Mouse (Mus musculus): Measurements from ENCODE around the gene Mrps10.
"Not testable (repeated sequence)": the region's sequence is repeated elsewhere in the genome, so short reads cannot be mapped to it uniquely, and the experiment has no call there.

Mrps10 gene

DNA sequence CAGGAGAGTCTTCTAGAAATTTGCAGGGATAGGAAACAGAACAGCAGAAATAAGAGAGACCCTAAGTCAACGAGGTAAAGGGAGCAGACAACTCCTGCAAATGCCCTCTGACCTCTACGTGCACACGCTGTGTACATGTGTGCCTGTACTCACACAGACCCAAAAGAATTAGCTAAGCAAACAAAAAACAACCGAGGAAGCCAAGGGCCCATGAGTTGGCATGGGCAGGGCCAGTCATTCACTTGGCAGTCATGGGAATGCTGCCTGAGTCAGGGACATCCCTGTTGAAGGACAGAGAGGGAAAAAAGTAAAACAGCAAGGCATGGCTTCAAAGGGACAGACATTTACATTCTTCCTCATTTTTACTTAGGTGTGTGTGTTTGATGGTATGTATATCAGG is 14.6 kb downstream of the Mrps10 start:
- no peak for DNase-seq

DNA sequence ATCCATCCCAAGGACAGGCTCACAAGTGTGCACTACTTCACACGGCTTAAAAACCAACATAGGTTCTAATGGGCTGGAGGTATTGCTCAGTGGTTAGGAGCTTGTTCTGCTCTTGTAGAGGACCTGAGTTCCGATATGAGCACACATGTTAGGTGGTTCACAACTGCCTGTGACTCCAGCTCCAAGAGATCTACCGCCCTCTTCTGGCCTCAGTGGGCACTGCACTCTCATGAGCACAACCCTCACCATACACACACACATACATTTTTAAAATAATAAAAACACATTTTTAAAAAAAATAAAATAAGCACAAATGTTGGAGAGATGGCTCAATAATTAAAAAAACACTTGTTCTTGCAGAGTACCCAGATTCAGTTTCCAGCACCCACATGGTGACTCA is 15.4 kb downstream of the Mrps10 start:
- DNase-seq, result no peak

DNA sequence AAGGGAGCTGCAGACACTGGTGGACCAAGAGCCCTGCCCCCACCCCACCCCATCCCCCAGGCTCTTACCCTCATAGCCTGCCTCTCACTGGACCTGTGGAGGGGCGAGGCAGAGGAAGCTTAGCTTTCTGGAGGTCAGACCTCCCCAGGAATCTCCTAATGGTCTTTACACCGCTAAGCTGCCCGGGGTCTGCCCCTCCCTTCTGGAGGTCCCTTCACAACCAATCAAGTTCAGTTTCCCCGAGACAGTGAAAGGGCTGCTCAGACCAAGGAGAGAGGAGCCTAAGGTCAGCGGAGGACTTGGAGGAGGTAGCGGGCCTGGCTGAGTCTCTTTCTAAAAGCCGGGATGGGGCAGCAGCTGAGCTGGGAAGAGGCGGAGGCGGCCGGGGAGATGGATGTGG is 16.5 kb downstream of the Mrps10 start, which contains the start of gene Guca1b:
Gene Guca1b (plus strand): TSS at position 249 of the 400 bp plus-strand sequence.
- DNase-seq, result no peak

DNA sequence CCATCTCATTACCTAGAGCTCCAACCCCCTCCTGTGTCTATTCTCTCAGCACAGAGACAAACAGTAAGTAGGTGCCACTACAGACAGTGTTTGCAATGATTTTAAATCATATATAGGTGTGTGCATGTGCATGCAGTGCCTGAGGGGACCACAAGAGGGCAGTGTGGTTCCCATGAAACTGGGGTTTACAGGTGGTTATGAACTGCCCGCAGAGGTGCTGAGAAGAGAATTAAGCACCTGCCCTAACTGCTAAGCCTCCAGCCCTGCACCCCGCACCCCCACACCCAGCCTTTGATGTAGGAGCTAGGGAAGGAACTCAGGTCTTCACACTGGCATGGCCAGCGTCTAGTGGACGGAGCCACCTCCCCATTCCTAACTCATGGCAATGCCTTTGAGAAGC is 18.0 kb downstream of the Mrps10 start:
- DNase-seq, result peak; percentile 72

DNA sequence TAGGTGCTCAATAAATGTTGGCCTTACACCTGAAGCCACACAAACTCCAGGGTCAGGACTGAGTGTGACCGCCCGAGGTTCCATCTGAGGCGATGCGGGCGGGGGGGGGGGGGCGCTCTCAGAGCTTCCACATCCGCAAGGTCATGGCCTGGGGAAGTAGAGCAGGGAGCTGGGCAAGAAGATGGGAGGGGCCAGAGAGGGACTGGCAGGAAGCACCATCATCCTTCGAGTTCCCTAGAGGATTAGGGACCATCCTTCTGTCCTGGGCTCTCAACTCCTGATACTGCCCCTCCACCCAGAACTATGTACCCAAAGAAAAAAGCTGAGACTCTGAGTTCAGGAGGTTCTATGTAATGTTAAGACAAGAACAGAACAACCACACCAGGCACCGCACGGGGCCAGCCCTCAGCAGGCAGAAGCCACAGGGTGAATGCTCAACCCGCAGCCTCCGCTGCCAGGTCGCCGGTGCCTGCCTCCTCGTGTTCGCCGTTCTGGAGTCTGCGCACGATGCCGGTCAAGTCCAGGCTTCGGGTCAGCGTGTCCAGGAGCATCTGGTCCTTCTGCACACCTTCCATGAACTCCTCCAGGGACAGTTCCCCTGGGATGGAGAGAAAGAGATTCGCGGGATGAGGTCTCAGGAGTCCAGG is 25.7 kb downstream of the Mrps10 start:
- DNase-seq, result no peak

DNA sequence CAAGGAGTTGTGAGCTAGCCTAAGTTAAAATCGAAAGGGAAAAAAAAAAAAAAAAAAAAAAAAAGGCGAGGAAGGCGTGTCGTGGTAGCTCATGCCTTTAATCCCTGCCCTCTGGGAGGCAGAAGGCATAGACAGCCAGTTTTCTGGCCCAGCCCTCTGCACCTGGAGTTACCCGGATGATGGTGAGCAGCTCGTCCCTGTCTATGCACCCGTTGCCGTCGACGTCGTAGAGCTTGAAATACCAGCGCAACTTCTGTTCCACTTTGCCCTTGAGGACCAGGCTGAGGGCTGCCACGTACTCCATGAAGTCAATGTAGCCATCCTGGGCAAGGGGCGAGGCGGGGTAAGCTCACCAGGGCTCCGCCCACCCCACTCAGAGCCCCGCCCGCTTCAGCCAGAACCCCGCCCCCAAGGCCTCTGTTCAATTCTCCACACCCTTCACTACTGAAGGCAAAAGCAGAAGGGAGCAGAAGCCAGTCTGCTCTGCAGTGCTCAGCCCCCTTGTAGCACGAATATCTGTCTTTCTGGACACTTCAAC is 26.8 kb downstream of the Mrps10 start:
- DNase-seq, result peak; percentile 77

DNA sequence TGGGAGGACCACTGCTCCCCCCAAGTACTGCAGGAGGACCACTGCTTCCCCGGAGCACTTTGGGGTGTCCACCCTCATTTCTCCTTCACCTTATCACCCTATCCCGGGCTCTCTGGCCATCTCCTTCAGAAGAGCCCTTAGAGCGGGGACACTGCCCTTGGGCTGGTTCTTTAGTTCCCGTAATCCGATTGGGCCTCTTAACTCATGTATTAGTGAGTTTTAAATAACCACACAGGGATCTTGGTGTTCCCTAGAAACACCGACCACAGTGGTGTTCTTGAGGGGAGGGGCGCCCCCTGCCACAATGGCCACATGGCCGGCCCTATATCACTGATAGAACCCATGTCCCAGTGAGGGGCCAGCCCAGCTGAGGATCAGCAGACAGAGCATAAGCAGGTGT is 30.4 kb downstream of the Mrps10 start:
- no peak for DNase-seq

DNA sequence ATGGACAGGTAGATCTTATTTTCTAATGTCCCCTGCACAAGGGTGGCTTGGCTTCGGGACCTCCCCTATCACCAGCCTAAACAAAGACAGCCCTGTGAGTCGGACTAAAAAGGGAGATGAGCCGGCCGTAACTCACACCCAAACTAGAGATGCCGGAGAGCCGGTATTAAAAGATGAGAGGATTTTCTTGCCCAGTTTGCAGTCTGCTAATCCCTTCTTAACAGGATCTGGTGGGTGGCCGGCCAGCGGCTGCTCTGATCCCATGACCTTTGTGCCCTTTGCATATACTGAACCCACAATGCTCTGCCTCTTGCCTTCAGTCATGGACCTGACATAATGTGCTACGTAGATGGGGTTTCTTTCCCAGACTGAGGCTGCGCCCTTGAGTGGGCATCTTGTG is 31.8 kb downstream of the Mrps10 start, which contains the start of gene Guca1a:
Gene Guca1a (minus strand): TSS at position 134 of the 400 bp plus-strand sequence.
- DNase-seq, result no peak

DNA sequence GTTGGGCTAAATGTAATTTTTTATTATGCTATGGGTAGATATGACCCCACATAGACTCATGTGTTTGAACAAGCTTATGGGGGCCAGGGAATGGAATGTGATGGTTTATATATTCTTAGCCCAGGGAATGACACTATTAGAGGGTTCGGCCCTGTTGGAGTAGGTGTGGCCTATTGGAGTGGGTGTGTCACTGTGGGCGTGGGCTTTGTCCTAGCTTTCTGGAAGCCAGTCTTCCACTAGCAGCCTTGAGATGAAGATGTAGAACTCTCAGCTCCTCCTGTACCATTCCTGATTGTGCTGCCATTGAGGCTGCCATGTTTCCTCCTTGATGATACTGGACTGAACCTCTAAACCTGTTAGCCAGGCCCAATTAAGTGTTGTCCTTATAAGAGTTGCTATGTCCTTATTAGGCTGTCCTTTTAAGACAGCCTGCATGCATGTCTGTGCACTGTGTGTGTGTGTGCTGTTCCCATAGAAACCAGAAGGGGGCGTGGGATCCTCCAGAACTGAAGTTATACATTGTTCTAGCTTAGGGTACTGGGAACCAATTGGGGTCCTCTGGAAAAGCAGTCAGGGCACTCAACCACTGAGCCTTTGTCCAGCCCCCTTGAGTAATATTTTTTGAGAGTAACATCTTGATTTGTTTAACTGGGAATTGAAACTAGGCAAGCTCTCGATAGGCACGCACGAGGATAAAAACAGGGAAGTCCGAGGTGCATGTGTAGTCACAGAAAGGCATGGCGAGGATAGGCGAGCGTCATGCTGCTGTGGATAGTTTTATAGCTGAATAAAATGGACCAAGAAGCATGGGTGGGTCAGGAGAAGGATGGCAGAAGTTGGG is 39.2 kb downstream of the Mrps10 start:
- DNase-seq, result no peak

DNA sequence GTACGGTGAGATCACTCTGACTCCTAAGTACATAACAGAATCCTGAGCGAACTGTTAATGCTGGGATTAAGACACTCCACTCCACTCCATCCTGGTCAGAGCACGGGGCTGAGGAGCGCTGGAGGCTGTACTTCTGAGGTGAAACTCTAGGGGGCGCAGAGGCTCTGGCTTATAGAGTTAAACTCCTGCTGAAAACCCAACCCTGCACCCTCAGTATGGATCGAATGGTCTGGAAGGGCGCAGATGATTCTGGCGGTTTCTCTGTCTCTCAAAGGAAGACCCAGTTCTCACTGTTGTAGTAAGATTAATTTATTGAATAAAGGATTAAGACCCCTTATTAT is 39.8 kb downstream of the Mrps10 start:
- peak; percentile 61 for DNase-seq

DNA sequence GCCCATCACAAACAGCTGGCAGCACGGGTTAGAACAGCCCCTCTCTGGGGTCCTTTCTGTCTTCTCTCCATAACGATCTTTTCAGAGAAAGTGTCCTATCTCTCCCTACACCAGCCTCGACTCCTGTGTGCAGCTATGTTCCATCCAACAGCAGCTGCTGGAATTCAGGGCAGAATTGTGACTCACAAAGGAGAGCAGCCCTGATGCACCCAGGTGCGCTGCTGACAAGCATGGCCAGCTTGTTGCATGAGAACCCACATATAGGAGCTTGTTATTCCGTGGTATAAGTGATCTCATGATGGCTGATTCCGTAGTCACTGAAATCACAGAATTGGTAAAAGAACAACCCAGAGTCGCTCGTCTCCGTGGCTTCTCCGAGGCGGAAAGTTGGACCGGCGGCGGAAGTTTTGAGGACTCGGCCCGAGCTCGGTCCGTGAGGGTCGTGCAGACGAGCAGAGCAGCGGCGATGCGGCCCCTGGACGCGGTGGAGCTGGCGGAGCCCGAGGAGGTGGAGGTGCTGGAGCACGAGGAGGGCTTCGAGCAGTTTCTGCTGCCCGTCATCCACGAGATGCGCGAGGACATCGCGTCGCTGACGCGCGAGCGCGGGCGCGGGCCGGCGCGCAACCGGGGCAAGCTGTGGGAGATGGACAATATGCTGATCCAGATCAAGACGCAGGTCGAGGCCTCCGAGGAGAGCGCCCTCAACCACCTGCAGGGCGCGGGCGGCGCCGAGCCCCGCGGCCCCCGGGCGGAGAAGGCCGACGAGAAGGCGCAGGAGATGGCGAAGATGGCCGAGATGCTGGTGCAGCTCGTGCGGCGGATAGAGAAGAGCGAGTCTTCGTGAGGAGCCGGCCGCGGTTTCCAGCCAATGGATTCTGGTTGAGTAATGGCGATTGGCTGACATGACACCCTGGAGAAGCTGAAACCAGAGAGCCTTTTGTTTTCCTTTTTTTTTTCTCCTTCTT is 41.5 kb downstream of the Mrps10 start:
- DNase-seq, result not testable (repeated sequence)

DNA sequence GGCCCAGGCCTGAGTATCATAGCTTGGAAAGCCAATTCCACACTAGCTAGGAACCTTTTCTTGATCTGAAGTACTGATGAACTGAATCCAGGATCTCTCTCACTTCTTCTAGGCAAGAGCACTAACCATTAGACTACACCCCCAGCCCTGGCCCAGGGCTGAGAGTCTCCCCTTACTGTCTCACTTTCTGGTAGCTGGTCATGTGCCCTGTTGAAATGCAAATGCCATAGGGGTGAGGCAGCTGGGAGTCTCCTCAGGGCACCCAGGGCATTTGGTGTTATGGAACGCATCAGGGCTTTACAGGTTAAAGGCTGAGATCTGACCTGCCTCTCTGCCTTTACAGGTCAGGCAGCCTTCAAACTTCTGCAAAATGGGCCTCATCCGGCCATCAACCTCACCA is 51.5 kb downstream of the Mrps10 start:
- no peak for DNase-seq

DNA sequence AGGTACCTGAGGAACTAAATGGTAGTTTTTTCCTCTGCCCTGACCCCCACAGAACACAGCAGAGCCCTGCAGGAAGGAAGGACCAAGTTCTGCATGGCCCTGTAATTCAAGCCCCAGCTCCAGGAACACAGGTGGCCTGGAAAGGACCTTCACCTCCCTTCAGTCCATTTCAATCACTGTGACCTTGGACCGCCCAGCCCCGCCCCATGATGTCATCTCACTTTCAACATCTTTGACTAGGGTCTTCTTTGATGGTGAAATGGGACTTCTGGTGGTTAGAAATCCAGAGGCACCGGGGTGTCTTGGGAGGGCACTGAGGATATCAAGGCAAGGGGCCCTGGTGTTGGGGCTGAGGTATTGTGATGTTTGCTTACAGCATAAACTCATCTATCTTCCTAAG is 52.9 kb downstream of the Mrps10 start:
- no peak for DNase-seq

DNA sequence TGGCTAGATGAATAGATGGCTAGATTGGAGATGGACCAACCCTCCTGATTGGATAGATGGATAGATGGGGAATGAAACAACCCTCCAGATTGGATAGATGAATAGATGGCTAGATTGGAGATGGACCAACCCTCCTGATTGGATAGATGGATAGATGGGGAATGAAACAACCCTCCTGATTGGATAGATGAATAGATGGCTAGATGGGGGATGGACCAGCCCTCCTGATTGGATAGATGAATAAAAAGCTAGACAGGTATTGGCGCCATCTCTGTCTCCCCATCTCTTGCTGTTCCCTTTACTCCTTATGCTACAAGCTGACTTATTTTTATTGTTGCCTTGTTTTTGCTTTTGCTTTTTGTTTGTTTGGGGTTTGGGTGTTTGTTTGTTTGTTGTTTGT is 53.9 kb downstream of the Mrps10 start:
- DNase-seq, result not testable (repeated sequence)

DNA sequence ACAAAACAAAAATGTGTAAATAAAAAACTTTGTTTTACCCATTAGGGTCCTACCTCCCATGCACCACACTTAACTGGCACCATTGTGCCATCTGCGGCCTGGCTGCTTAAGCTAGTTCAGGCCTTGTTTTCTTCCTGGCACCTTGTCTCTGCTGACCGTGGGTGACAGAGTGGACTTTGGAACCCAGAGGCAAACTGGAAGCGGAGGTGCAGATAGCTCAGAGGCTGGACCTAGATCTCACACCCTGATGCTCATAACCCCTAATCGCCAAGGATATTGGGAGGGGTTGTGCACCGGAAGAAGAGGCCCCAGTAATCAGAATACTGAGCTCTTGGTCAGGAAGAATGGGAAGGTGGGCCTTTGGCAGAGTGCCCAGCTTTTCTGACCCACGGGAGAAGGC is 55.5 kb downstream of the Mrps10 start:
- no peak for DNase-seq

DNA sequence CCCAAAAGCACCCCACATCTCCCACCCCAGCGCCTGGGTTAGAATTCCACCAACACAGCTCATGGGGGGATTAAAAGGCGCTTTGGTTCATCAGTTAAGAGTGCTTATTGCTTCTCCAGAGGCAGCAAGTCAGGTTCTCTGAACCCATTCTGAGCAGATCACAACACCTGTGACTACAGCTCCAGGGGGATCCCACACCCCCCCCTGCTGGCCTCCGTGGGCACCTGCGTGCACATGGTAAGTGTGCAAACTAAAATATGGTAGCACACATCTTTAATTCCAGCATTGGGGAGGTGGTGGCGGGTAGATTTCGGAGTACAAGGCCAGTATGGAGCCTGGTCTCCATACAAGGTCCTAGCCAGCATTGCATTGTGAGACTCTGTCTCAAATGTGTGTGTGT is 58.6 kb downstream of the Mrps10 start:
- DNase-seq, result no peak

DNA sequence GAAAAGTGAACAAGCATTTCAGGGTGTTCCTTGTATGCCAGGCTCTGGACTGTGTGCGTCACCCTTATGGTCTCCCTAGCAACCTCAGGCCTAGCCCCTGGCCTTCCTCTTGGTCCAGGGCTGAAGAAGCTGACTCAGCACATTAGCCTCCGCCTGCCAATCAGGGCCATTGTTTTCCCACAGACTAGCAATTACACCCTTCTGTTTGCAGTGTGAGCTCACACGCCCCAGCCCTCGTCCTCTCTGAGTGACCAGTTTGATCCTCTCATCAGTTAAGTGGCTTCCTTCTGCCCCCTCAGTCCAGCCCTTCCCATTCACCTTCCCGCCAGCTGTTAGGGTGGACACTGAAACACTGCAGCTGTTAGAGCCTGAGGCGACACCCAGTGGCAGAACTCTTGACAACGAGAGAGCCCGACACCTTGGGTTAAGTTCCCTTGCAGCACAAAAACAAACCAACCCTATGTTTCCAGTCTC is 60.2 kb downstream of the Mrps10 start:
- DNase-seq, result peak; percentile 47

DNA sequence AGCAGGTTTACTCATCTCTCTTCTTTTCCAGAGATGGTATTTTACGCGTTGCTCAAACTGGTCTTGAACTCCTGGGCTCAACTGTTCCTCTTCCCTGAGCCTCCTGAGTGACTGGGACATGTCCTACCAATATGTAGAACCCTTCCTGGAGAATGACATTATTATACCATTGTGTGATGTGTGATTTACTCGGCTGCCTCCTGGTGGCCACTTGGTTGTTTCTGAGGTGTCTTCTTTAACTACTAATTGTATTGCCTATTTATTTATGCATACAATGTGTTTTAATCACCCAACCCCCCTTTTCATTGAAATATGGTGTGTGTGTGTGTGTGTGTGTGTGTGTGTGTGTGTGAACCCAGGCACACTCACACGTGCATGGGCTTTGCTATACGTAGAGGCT is 62.1 kb downstream of the Mrps10 start:
- no peak for DNase-seq
